Mouse (Mus musculus): ENCODE data around the gene Morn4. TPM values are rescaled to one million over a fixed set of nuclear protein-coding genes. Genes with fewer than 3 reads are reported as not detected.

The Morn4 gene
- polyA plus RNA-seq, 1 experiment from 2014 or later: 145 TPM

GRCm38 (mm10) chr19:42126219-42126605 lies 40.1 kb upstream of the Morn4 start:
- H3K27me3 ChIP-seq (ENCODE audit: control insufficient read depth, insufficient read depth, low read length): peaks cover 6% of the 10 kb centered on the region; the same call in 1 of the 2 replicates
- no peak overlapping the region for H3K27ac ChIP-seq (replicated peaks; ENCODE audit: low read depth, low read length)
- peaks cover 15% of the 10 kb centered on the region for H3K4me1 ChIP-seq (ENCODE audit: control insufficient read depth, insufficient read depth, low read length)
- no peak overlapping the region for H3K4me3 ChIP-seq (replicated peaks; ENCODE audit: low read depth, low read length)
- H3K9me3 ChIP-seq (ENCODE audit: control insufficient read depth, low read length): no peaks in the 10 kb centered on the region
- ATAC-seq (ENCODE audit: low FRiP score, low TSS enrichment) (no peak), DNase-seq (no peak)
- WGBS: 95% methylated on average over 6 of the region's 6 CpGs
- no peak overlapping the region for H3K4me2 ChIP-seq (ENCODE audit: low read length)
- no peak overlapping the region for H3K9ac ChIP-seq (replicated peaks; ENCODE audit: low read length)
- peaks cover 35% of the 10 kb centered on the region for H3K36me3 ChIP-seq (ENCODE audit: control insufficient read depth, insufficient read depth, low read length)

- Histone ChIP-seq H3K27ac (replicated peaks; ENCODE audit: low read depth, low read length) (no peak overlapping the region), H3K4me3 (replicated peaks; ENCODE audit: low read depth, low read length) (no peak overlapping the region), H3K9me3 (ENCODE audit: control insufficient read depth, low read length) (no peaks in the 10 kb centered on the region), H3K4me2 (ENCODE audit: low read length) (no peak overlapping the region), H3K27me3 (ENCODE audit: control insufficient read depth, insufficient read depth, low read length) (peaks cover 6% of the 10 kb centered on the region; the same call in 1 of the 2 replicates), H3K4me1 (ENCODE audit: control insufficient read depth, insufficient read depth, low read length) (peaks cover 15% of the 10 kb centered on the region), H3K36me3 (ENCODE audit: control insufficient read depth, insufficient read depth, low read length) (peaks cover 41% of the 10 kb centered on the region), H3K9ac (replicated peaks; ENCODE audit: low read length) (no peak overlapping the region)
- DNase-seq: no peak
- ATAC-seq (ENCODE audit: low FRiP score, low TSS enrichment): no peak
- 87% methylated on average over 11 of the region's 11 CpGs for WGBS
Measured at GRCm38 (mm10) chr19:42125501-42126218, 39.5 kb upstream of the Morn4 start.

- WGBS: 89% methylated on average over 13 of the region's 13 CpGs
- H3K36me3 ChIP-seq (ENCODE audit: control insufficient read depth, insufficient read depth, low read length): peaks cover 51% of the 10 kb centered on the region
- H3K27ac ChIP-seq (replicated peaks; ENCODE audit: low read depth, low read length): no peak overlapping the region
- no peaks in the 10 kb centered on the region for H3K9me3 ChIP-seq (ENCODE audit: control insufficient read depth, low read length)
- no peak overlapping the region for H3K9ac ChIP-seq (replicated peaks; ENCODE audit: low read length)
- no peak for DNase-seq
- no peak overlapping the region for H3K4me3 ChIP-seq (replicated peaks; ENCODE audit: low read depth, low read length)
- peaks cover 6% of the 10 kb centered on the region; the same call in 1 of the 2 replicates for H3K27me3 ChIP-seq (ENCODE audit: control insufficient read depth, insufficient read depth, low read length)
- H3K4me2 ChIP-seq (ENCODE audit: low read length): no peak overlapping the region
- peaks cover 13% of the 10 kb centered on the region for H3K4me1 ChIP-seq (ENCODE audit: control insufficient read depth, insufficient read depth, low read length)
- ATAC-seq (ENCODE audit: low FRiP score, low TSS enrichment): no peak
Measured at GRCm38 (mm10) chr19:42124684-42125083, 38.5 kb upstream of the Morn4 start.

DNA sequence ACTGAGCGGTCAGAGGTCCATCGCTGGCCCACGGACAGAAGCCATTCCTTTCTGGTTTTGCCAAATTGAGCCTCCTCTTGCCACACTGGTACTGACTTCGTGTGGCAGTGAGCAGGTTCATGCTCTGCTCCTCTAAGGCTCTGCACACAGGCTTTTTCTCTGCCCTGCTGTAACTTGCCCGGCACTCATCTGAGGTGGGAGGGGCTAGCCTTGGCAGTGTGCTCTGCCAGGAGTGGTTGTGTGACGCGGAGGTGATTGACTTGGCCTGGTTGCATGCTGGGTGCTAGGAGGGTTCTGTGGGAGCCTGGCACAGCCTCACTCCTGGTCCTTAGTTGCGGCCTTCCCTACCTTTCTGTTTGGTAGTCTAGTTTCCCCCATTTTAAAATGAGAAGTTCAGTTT lies 34.3 kb upstream of the Morn4 start:
- H3K36me3 ChIP-seq (ENCODE audit: control insufficient read depth, insufficient read depth, low read length): peaks cover 81% of the 10 kb centered on the region
- no peaks in the 10 kb centered on the region for H3K27me3 ChIP-seq (ENCODE audit: control insufficient read depth, insufficient read depth, low read length)

GRCm38 (mm10) chr19:42118596-42118995 lies 32.4 kb upstream of the Morn4 start:
- H3K4me1 ChIP-seq (ENCODE audit: control insufficient read depth, insufficient read depth, low read length): no peaks in the 10 kb centered on the region
- no peak overlapping the region for H3K4me3 ChIP-seq (replicated peaks; ENCODE audit: low read depth, low read length)
- no peaks in the 10 kb centered on the region for H3K27me3 ChIP-seq (ENCODE audit: control insufficient read depth, insufficient read depth, low read length)
- H3K4me2 ChIP-seq (ENCODE audit: low read length): no peak overlapping the region
- H3K27ac ChIP-seq (replicated peaks; ENCODE audit: low read depth, low read length): no peak overlapping the region
- no peak overlapping the region for H3K9ac ChIP-seq (replicated peaks; ENCODE audit: low read length)
- H3K36me3 ChIP-seq (ENCODE audit: control insufficient read depth, insufficient read depth, low read length): peaks cover 82% of the 10 kb centered on the region
- DNase-seq: no peak
- H3K9me3 ChIP-seq (ENCODE audit: control insufficient read depth, low read length): no peaks in the 10 kb centered on the region
- ATAC-seq (ENCODE audit: low FRiP score, low TSS enrichment): no peak
- WGBS: 88% methylated on average over 5 of the region's 5 CpGs

More for the DNA sequence above, 34.3 kb upstream of the Morn4 start:
- H3K4me2 ChIP-seq (ENCODE audit: low read length): no peak overlapping the region
- 96% methylated on average over 8 of the region's 8 CpGs for WGBS
- no peak overlapping the region for H3K27ac ChIP-seq (replicated peaks; ENCODE audit: low read depth, low read length)
- ATAC-seq (ENCODE audit: low FRiP score, low TSS enrichment): no peak
- H3K4me1 ChIP-seq (ENCODE audit: control insufficient read depth, insufficient read depth, low read length): no peaks in the 10 kb centered on the region
- no peak overlapping the region for H3K4me3 ChIP-seq (replicated peaks; ENCODE audit: low read depth, low read length)
- H3K9ac ChIP-seq (replicated peaks; ENCODE audit: low read length): no peak overlapping the region
- DNase-seq: no peak
- no peaks in the 10 kb centered on the region for H3K9me3 ChIP-seq (ENCODE audit: control insufficient read depth, low read length)

GRCm38 (mm10) chr19:42118142-42118541 lies 32.0 kb upstream of the Morn4 start:
- H3K27ac ChIP-seq (replicated peaks; ENCODE audit: low read depth, low read length): no peak overlapping the region
- no peaks in the 10 kb centered on the region for H3K9me3 ChIP-seq (ENCODE audit: control insufficient read depth, low read length)
- no peak overlapping the region for H3K9ac ChIP-seq (replicated peaks; ENCODE audit: low read length)
- no peaks in the 10 kb centered on the region for H3K27me3 ChIP-seq (ENCODE audit: control insufficient read depth, insufficient read depth, low read length)
- no peak for ATAC-seq (ENCODE audit: low FRiP score, low TSS enrichment)
- no peak overlapping the region for H3K4me3 ChIP-seq (replicated peaks; ENCODE audit: low read depth, low read length)
- no peaks in the 10 kb centered on the region for H3K4me1 ChIP-seq (ENCODE audit: control insufficient read depth, insufficient read depth, low read length)
- 95% methylated on average over 9 of the region's 9 CpGs for WGBS
- no peak for DNase-seq
- no peak overlapping the region for H3K4me2 ChIP-seq (ENCODE audit: low read length)
- peaks cover 83% of the 10 kb centered on the region for H3K36me3 ChIP-seq (ENCODE audit: control insufficient read depth, insufficient read depth, low read length)

GRCm38 (mm10) chr19:42115783-42116335 lies 29.7 kb upstream of the Morn4 start:
- no peak overlapping the region for H3K4me2 ChIP-seq (ENCODE audit: low read length)
- no peak overlapping the region for H3K27ac ChIP-seq (replicated peaks; ENCODE audit: low read depth, low read length)
- WGBS: 94% methylated on average over 4 of the region's 4 CpGs
- no peak for ATAC-seq (ENCODE audit: low FRiP score, low TSS enrichment)
- no peak for DNase-seq
- no peaks in the 10 kb centered on the region for H3K4me1 ChIP-seq (ENCODE audit: control insufficient read depth, insufficient read depth, low read length)
- H3K4me3 ChIP-seq (replicated peaks; ENCODE audit: low read depth, low read length): no peak overlapping the region
- no peaks in the 10 kb centered on the region for H3K27me3 ChIP-seq (ENCODE audit: control insufficient read depth, insufficient read depth, low read length)
- H3K36me3 ChIP-seq (ENCODE audit: control insufficient read depth, insufficient read depth, low read length): peaks cover 69% of the 10 kb centered on the region
- H3K9me3 ChIP-seq (ENCODE audit: control insufficient read depth, low read length): no peaks in the 10 kb centered on the region
- H3K9ac ChIP-seq (replicated peaks; ENCODE audit: low read length): no peak overlapping the region

DNA sequence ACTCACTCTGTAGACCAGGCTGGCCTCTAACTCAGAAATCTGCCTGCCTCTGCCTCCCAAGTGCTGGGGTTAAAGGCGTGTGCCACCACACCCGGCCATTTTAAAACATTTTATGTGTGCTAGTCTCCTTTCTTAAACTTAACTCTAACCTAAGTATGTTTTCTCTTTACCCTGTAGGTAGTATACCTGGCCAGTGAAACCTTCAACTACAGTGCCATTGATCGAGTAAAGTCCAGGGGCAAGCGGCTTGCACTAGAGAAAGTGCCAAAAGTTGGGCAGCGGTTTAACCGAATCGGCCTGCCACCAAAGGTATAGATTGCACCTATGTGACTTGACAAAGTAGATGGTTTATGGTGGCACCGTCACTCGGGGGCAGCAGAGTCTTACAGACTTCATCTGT lies 18.5 kb upstream of the Morn4 start:
- 98% methylated on average over 9 of the region's 9 CpGs for WGBS
- no peaks in the 10 kb centered on the region for H3K9me3 ChIP-seq (ENCODE audit: control insufficient read depth, low read length)
- no peaks in the 10 kb centered on the region for H3K4me1 ChIP-seq (ENCODE audit: control insufficient read depth, insufficient read depth, low read length)
- no peak for DNase-seq
- H3K36me3 ChIP-seq (ENCODE audit: control insufficient read depth, insufficient read depth, low read length): peaks cover 36% of the 10 kb centered on the region
- H3K27me3 ChIP-seq (ENCODE audit: control insufficient read depth, insufficient read depth, low read length): no peaks in the 10 kb centered on the region
- H3K4me3 ChIP-seq (replicated peaks; ENCODE audit: low read depth, low read length): no peak overlapping the region
- no peak overlapping the region for H3K9ac ChIP-seq (replicated peaks; ENCODE audit: low read length)
- ATAC-seq (ENCODE audit: low FRiP score, low TSS enrichment): no peak
- no peak overlapping the region for H3K27ac ChIP-seq (replicated peaks; ENCODE audit: low read depth, low read length)
- no peak overlapping the region for H3K4me2 ChIP-seq (ENCODE audit: low read length)

- ATAC-seq (ENCODE audit: low FRiP score, low TSS enrichment) (no peak), DNase-seq (no peak)
- Histone ChIP-seq H3K4me2 (ENCODE audit: low read length) (no peak overlapping the region), H3K4me1 (ENCODE audit: control insufficient read depth, insufficient read depth, low read length) (no peaks in the 10 kb centered on the region), H3K9ac (replicated peaks; ENCODE audit: low read length) (no peak overlapping the region), H3K4me3 (replicated peaks; ENCODE audit: low read depth, low read length) (no peak overlapping the region), H3K27me3 (ENCODE audit: control insufficient read depth, insufficient read depth, low read length) (no peaks in the 10 kb centered on the region), H3K27ac (replicated peaks; ENCODE audit: low read depth, low read length) (no peak overlapping the region), H3K9me3 (ENCODE audit: control insufficient read depth, low read length) (no peaks in the 10 kb centered on the region), H3K36me3 (ENCODE audit: control insufficient read depth, insufficient read depth, low read length) (peaks cover 17% of the 10 kb centered on the region)
- WGBS: 93% methylated on average over 3 of the region's 3 CpGs
Measured at GRCm38 (mm10) chr19:42099406-42099805, 13.2 kb upstream of the Morn4 start.
